Mouse (Mus musculus) limb, embryonic 12.5 days (tissue): ENCODE measurements around the gene Nat9. TPM values are rescaled to one million over a fixed set of nuclear protein-coding genes. Genes with fewer than 3 reads are reported as not detected.

Source experiments
- ATAC-seq: fragments of 200-750 bp; cut with Nextera tagmentation; 2 replicates; pipeline ENCODE4 v1.8.0; 2017; ENCODE audit warnings: low read depth, moderate TSS enrichment; ENCODE audit not compliant: insufficient number of reproducible peaks, insufficient read depth, low FRiP score, low TSS enrichment
- H3K27ac ChIP-seq: fragments of 300-500 bp; sonication (generic); 2 replicates; pipeline ENCODE4 v1.5.1; 2016; ENCODE audit warnings: mild to moderate bottlenecking, moderate library complexity
- H3K27me3 ChIP-seq: fragments of 300-500 bp; sonication (generic); 2 replicates; pipeline ENCODE4 v1.6.1; 2016; ENCODE audit warnings: mild to moderate bottlenecking, moderate library complexity
- H3K36me3 ChIP-seq: fragments of 300-500 bp; sonication (generic); 2 replicates; pipeline ENCODE4 v1.6.1; 2016; ENCODE audit warnings: mild to moderate bottlenecking, moderate library complexity
- H3K4me1 ChIP-seq: fragments of 300-500 bp; sonication (generic); replicated peaks from 2 replicates; pipeline ENCODE4 v1.6.1; 2016
- H3K4me2 ChIP-seq: fragments of 300-500 bp; sonication (generic); 2 replicates; pipeline ENCODE4 v1.6.1; 2016; ENCODE audit warnings: mild to moderate bottlenecking, moderate library complexity
- H3K4me3 ChIP-seq: fragments of 300-500 bp; sonication (generic); replicated peaks from 2 replicates; pipeline ENCODE4 v1.5.1; 2016; ENCODE audit warnings: mild to moderate bottlenecking
- H3K9ac ChIP-seq: fragments of 300-500 bp; sonication (generic); replicated peaks from 2 replicates; pipeline ENCODE4 v1.6.1; 2016; ENCODE audit warnings: mild to moderate bottlenecking, moderate library complexity
- H3K9me3 ChIP-seq: fragments of 300-500 bp; sonication (generic); 2 replicates; pipeline ENCODE4 v1.6.1; 2016; ENCODE audit warnings: mild to moderate bottlenecking, moderate library complexity
- WGBS: fragments of 180-500 bp; shearing (Covaris S2); methylation state at CpG from one replicate; pipeline ENCODE4 v1.1.7; 2016; 5-methylcytosine and 5-hydroxymethylcytosine counted together
- polyA plus RNA-seq: library from polyadenylated mRNA; unstranded; fragments of >200 nt; fragmentation: Nextera tagmentation; extraction: Ambion mirVana; gene quantifications from 2 replicates; pipeline ENCODE4 v1.2.1, GENCODE M21; 2016

Gene Nat9
- polyA plus RNA-seq, 1 experiment from 2014 or later = 23.6 TPM

- WGBS = 65% methylated on average over 9 of the region's 9 CpGs
- Histone ChIP-seq H3K9ac (no peak overlapping the region), H3K27me3 (no peaks in the 10 kb centered on the region), H3K4me2 (no peak overlapping the region), H3K27ac (no peak overlapping the region), H3K4me3 (no peak overlapping the region), H3K36me3 (peaks cover 10% of the 10 kb centered on the region; the same call in 1 of the 2 replicates), H3K4me1 (peaks cover 11% of the 10 kb centered on the region), H3K9me3 (no peaks in the 10 kb centered on the region)
- no peak for ATAC-seq
These were observed 4.5 kb upstream of the Nat9 start for GRCm38 (mm10) chr11:115192180-115192579.

DNA sequence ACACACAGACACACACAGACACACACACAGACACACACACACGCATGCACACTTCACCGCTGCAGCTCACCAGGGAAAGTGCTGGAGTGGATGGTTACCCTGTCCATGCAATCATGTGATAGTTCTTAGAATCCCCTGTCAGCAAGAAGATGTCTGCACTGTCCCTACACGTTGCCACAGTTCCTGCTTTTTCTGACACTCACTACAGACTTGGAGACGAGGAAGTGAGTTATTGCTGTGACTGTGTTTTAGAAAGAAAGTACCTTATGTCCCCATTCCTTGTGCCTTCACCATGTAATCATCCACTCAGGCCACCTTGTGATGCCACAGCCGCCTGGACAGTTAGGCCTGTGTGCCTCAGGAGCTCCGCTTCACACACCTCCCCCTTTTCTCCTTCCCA lies 1.6 kb upstream of the Nat9 start:
- peaks cover 8% of the 10 kb centered on the region; the same call in 1 of the 2 replicates for H3K36me3 ChIP-seq
- no peaks in the 10 kb centered on the region for H3K27me3 ChIP-seq
- no peak overlapping the region for H3K9ac ChIP-seq
- no peak overlapping the region for H3K27ac ChIP-seq
- H3K4me2 ChIP-seq = no peak overlapping the region
- 86% methylated on average over 6 of the region's 6 CpGs for WGBS
- peaks cover 21% of the 10 kb centered on the region for H3K4me1 ChIP-seq
- no peak overlapping the region for H3K4me3 ChIP-seq
- ATAC-seq = no peak
- H3K9me3 ChIP-seq = no peaks in the 10 kb centered on the region

DNA sequence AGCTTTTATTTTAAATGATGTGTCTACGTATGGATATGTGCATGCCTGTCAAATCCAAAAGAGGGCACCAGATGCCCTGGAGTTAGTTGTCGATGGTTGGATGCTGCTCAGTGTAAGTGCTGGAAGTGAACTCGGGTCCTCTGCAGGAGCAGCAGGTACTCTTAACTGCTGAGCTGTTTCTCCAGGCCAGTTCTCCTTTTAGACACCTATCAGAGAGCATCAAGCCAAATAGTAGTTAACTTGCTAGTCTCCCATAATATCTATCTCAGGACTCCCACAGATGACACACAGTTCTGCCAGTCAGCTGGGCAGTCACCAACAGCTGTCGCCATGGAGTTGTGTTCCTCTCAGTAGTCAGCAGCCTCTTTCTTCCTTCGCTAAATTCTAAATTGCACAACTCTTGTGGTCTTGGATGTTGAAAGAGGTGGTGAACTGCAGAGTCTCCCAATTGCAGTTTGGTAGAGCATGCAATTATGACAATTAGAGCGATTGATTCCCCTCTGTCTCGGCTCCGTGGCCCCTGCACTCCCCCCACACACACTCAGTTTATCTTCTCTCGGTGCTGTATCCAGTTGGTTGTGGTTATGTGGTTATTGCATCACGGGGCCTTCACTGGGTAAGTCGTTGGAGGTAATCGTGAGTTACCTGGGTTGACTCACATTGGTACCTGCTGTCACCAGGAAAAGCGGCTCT lies 1.0 kb upstream of the Nat9 start:
- Histone ChIP-seq H3K4me3 (no peak overlapping the region), H3K36me3 (peaks cover 8% of the 10 kb centered on the region; the same call in 1 of the 2 replicates), H3K27me3 (no peaks in the 10 kb centered on the region), H3K9me3 (no peaks in the 10 kb centered on the region), H3K9ac (no peak overlapping the region), H3K4me2 (peak overlapping the region; percentile 89; the same call in 1 of the 2 replicates), H3K27ac (no peak overlapping the region), H3K4me1 (peaks cover 21% of the 10 kb centered on the region)
- no peak for ATAC-seq
- 87% methylated on average over 13 of the region's 13 CpGs for WGBS

DNA sequence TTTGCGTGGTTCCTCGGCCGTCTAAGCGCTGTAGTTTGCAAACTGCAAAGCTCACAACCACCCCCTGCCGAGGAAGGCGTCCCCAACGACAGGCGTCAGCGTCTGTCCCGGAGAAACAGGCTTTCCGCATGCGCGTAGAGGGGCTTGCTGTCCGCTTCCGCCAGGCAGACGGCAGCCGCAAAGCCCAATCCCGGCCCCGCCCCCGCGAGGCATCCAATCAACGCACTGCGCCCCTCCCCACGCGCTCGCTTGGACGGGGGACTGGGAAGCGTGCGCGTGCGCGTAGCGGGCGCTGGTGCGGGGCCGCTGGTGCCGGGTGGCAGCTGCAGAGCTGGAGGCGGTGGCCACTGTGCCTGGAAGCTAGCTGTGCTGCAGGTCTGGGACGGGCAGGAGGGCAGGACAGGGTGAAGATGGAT lies 427 bp downstream of the Nat9 start, which contains the start of gene Tmem104:
TSS of gene Tmem104 (plus strand) at position 264 of the 416 bp plus-strand sequence.
- Histone ChIP-seq H3K9ac (peak within 1 kb of the TSS; percentile 66), H3K4me1 (peaks cover 20% of the 10 kb centered on the region), H3K27me3 (no peaks in the 10 kb centered on the region), H3K4me3 (peak within 1 kb of the TSS; percentile 61), H3K9me3 (no peaks in the 10 kb centered on the region), H3K36me3 (peaks cover 8% of the 10 kb centered on the region; the same call in 1 of the 2 replicates), H3K27ac (peak within 1 kb of the TSS; percentile 64), H3K4me2 (peak within 1 kb of the TSS; percentile 89)
- 1% methylated on average over 39 of the region's 39 CpGs for WGBS
- peak; percentile 87 for ATAC-seq

GRCm38 (mm10) chr11:115184973-115185372 lies 2.7 kb downstream of the Nat9 start:
- no peaks in the 10 kb centered on the region for H3K9me3 ChIP-seq
- no peaks in the 10 kb centered on the region for H3K36me3 ChIP-seq
- no peak overlapping the region for H3K4me3 ChIP-seq
- H3K27ac ChIP-seq = no peak overlapping the region
- ATAC-seq = no peak
- 29% methylated on average over 4 of the region's 4 CpGs for WGBS
- peaks cover 17% of the 10 kb centered on the region for H3K4me1 ChIP-seq
- H3K27me3 ChIP-seq = no peaks in the 10 kb centered on the region
- H3K9ac ChIP-seq = no peak overlapping the region; the same call in 1 of the 2 replicates
- no peak overlapping the region for H3K4me2 ChIP-seq

GRCm38 (mm10) chr11:115181913-115182638 lies 5.6 kb downstream of the Nat9 start:
- Histone ChIP-seq H3K4me2 (no peak overlapping the region), H3K9ac (no peak overlapping the region), H3K36me3 (no peaks in the 10 kb centered on the region), H3K9me3 (no peaks in the 10 kb centered on the region), H3K27ac (no peak overlapping the region), H3K4me3 (no peak overlapping the region), H3K4me1 (peaks cover 28% of the 10 kb centered on the region), H3K27me3 (no peaks in the 10 kb centered on the region)
- ATAC-seq = no peak
- 23% methylated on average over 12 of the region's 12 CpGs for WGBS

GRCm38 (mm10) chr11:115179881-115180280 lies 7.8 kb downstream of the Nat9 start:
- no peak overlapping the region for H3K27ac ChIP-seq
- WGBS = 79% methylated on average over 6 of the region's 6 CpGs

GRCm38 (mm10) chr11:115179191-115179590 lies 8.5 kb downstream of the Nat9 start:
- Histone ChIP-seq H3K4me1 (peaks cover 48% of the 10 kb centered on the region), H3K4me3 (no peak overlapping the region), H3K27me3 (peaks cover 13% of the 10 kb centered on the region; the same call in 1 of the 2 replicates), H3K27ac (no peak overlapping the region), H3K4me2 (no peak overlapping the region), H3K9ac (no peak overlapping the region), H3K9me3 (no peaks in the 10 kb centered on the region), H3K36me3 (no peaks in the 10 kb centered on the region)
- ATAC-seq = no peak
- 66% methylated on average over 6 of the region's 6 CpGs for WGBS

More at GRCm38 (mm10) chr11:115179881-115180280, 7.8 kb downstream of the Nat9 start:
- H3K4me1 ChIP-seq = peaks cover 41% of the 10 kb centered on the region
- no peak overlapping the region for H3K9ac ChIP-seq
- H3K27me3 ChIP-seq = peaks cover 6% of the 10 kb centered on the region; the same call in 1 of the 2 replicates
- H3K36me3 ChIP-seq = no peaks in the 10 kb centered on the region
- H3K4me2 ChIP-seq = no peak overlapping the region
- H3K4me3 ChIP-seq = no peak overlapping the region
- no peak for ATAC-seq
- no peaks in the 10 kb centered on the region for H3K9me3 ChIP-seq

DNA sequence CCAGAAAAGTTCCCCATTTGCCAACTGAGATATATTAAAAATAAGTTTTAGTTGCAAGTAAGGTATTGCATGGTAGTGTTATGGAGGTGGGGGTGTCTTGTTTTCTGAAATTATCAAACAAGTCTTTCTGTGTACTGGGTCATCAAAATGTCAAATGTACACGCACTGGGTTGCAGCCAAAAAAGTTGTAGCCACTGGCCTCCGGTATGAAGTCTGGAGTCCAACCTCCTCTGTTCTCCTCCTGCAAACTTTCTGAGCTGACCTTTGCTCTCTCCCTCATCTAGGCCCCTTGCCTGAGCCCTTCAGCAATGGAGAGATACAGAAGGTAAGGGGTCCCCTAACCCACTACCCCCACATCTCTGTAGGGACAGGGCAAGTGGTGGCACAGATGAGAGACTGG lies 8.9 kb downstream of the Nat9 start:
- Histone ChIP-seq H3K4me3 (no peak overlapping the region), H3K9me3 (no peaks in the 10 kb centered on the region), H3K4me1 (peaks cover 52% of the 10 kb centered on the region), H3K27ac (no peak overlapping the region), H3K9ac (no peak overlapping the region), H3K27me3 (peaks cover 17% of the 10 kb centered on the region; the same call in 1 of the 2 replicates), H3K36me3 (no peaks in the 10 kb centered on the region), H3K4me2 (no peak overlapping the region)
- no peak for ATAC-seq
- WGBS = 81% methylated on average over 2 of the region's 2 CpGs

GRCm38 (mm10) chr11:115177559-115178195 lies 10.0 kb downstream of the Nat9 start:
- Histone ChIP-seq H3K27ac (peak overlapping the region; percentile 68; the same call in 1 of the 2 replicates), H3K4me2 (peak overlapping the region; percentile 11; the same call in 1 of the 2 replicates), H3K36me3 (no peaks in the 10 kb centered on the region), H3K4me1 (peaks cover 63% of the 10 kb centered on the region), H3K9me3 (no peaks in the 10 kb centered on the region), H3K9ac (0 out of 2 replicates have a peak overlapping the region, but pooled peaks have one; percentile 1), H3K27me3 (peaks cover 24% of the 10 kb centered on the region), H3K4me3 (no peak overlapping the region)
- 43% methylated on average over 10 of the region's 10 CpGs for WGBS
- ATAC-seq = no peak
